Mouse (Mus musculus): ENCODE results near the gene Psmd7.

Gene Psmd7

GRCm38 (mm10) chr8:107577640-107578039 is 10.6 kb downstream of the Psmd7 start:
- no peak for DNase-seq

GRCm38 (mm10) chr8:107576702-107577101 is 11.6 kb downstream of the Psmd7 start:
- DNase-seq: peak; percentile 81

- no peak for DNase-seq
Observed at GRCm38 (mm10) chr8:107574771-107575170, 13.5 kb downstream of the Psmd7 start.

GRCm38 (mm10) chr8:107572497-107572896 is 15.8 kb downstream of the Psmd7 start:
- peak; percentile 71 for DNase-seq

GRCm38 (mm10) chr8:107571486-107572135 is 16.7 kb downstream of the Psmd7 start:
- DNase-seq: peak; percentile 17

DNA sequence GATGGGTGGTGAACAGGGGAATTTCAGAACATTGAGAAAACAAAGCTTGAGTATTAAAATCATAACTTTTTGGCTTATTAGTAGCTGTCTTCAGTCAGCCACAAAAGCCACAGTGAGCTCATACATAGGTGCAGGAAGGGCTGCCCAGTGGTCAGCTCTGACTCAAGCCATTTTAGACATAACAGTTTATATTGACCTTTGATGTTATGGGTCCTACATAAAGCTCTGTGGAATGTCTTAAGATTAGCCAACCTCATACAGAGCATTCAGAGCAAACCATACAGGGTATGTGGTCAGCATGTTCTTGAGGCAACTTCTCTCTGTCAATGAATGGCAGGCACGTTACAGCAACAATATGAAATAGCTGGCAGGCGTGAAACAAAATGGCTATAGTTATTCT is 17.2 kb downstream of the Psmd7 start:
- DNase-seq: no peak

DNA sequence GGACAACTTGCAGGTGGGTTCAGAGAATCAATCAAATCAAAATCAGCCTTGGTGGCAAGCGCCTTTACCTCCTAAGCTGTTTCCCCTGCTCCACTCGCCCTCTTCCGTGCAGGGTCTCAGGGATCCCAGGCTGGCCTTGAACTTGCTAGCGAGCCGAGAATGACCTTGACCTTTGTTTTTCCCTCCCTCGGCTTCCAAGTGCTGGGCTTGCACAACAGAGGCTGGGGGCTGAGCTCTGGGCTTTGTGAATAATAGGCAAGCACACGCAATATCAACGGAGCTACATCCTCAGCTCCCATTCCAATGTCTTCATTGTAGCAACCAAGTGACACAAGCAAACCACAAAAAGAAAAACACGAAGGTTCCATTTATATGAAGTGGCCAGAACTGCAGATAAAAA is 26.1 kb downstream of the Psmd7 start:
- no peak for DNase-seq

GRCm38 (mm10) chr8:107560820-107561536 is 27.3 kb downstream of the Psmd7 start:
- DNase-seq: no peak

DNA sequence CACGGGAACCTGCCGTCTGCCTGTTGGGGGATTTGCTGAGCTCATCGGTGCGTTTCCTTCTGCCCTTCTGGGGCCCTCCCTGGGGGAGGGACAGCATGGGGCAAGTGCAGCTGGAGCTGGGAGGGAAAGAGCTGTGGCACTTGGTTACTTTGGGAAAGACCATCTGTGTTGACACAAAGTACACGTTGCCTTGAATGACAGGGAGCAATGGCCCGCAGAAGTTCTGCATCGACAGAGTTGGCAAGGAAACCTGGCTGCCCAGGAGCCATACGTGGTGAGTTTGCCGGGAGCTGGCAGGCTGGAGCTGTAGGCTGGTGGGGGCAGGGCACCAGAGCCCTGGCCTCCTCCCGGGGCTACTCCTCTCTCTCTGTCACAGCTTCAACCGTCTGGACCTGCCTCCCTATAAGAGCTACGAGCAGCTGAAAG is 31.7 kb downstream of the Psmd7 start:
- DNase-seq: no peak

GRCm38 (mm10) chr8:107555231-107555630 is 33.0 kb downstream of the Psmd7 start:
- DNase-seq: no peak

DNA sequence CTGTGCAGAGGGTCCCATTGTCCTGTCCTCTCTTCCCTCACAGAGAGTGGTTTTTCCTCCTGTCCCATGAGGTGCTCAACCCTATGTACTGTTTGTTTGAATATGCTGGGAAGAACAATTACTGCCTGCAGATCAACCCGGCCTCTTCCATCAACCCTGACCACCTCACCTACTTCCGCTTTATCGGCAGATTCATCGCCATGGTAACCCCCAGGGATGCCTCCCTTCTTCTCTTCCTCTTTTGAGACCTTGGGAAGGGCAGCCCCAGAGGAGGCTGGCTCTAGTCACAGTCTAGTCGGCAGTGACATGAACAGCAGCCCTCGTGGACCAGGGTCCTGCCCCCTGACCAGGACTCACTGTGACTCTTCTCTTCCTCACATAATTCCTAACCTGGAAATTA is 36.0 kb downstream of the Psmd7 start:
- no peak for DNase-seq

- no peak for DNase-seq
Observed at GRCm38 (mm10) chr8:107546817-107547216, 41.4 kb downstream of the Psmd7 start.

DNA sequence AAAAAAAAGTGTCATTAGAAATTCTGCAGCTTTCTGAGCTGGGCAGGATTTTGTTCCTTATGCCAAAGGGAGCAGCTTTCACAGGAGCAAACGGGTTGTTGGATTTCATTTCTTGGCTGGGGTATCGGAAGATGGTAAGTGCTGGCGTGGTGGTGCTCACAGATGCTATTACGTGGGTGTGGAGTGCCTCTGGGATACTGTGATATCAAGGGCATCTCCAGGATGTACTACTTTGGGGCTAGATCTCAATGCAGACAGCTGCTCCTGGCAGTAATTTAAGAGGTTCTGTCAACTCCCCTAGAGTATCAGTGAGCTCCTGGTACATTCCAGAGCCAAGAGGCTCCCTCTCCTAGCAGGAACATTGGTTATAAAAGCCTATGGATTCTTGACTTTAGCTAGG is 42.1 kb downstream of the Psmd7 start:
- DNase-seq: no peak

- no peak for DNase-seq
Observed at GRCm38 (mm10) chr8:107545621-107546152, 42.6 kb downstream of the Psmd7 start.

DNA sequence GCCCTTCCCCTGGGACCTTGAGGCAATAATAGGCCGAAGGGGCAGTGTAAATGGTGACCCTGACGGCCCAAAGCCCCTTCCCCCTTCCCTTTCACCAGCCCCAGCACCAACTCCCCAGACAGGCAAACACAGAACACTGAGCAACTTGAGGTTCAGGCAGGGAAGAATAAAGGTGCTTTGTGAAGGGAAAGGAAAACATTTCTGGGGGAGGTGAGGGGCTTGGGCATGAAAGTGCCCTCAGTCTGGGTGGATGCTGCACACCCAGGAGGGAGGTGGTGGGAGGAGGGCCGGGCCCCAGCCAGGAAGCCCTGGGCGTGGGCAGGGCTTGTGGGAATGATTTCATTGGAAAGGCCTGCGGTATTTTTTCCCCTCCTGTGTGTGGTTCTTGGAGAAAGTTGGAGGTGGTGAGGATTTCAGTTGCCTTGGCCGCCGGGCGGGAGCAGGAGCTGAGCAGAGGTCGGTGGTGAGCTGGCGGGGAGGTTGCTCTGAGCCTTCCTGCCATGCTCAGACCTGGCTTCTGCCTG is 43.6 kb downstream of the Psmd7 start:
- DNase-seq: no peak

GRCm38 (mm10) chr8:107544211-107544610 is 44.1 kb downstream of the Psmd7 start:
- no peak for DNase-seq

DNA sequence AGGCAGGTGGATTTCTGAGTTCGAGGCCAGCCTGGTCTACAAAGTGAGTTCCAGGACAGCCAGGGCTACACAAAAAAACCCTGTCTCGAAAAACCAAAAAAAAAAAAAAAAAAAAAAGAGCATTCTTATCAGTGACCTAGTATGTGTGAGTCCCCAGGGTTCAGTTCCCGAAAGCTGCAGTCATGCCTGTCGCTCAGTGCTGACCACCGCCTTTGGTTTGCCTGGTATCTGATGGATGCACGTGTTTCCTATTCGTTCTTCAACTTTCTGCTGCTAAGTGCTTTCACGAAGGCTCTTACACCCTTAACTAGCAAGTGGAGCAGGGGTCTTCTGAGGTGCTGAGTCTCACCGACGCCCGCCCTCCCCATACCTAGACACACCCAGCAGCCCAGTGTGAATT is 44.5 kb downstream of the Psmd7 start:
- no peak for DNase-seq

DNA sequence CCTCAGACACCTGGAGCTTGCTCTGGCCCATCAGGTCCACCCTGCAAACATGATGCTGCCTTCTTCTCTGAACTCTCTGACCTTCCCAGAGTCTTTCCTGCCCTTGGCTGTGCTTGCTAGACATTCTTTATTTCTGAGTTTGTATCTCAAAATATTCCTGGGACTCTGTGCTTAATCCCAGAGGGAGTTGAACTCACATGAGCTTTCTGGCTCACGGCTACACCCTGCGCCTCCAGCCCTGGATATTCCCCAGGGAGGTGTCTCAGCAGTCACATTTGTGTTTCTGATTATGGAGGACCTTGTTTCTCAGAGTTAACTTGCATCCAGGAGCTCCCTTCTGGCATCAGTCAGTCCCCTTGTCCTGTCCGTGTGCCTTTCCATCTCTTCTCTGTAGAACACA is 46.1 kb downstream of the Psmd7 start:
- no peak for DNase-seq

DNA sequence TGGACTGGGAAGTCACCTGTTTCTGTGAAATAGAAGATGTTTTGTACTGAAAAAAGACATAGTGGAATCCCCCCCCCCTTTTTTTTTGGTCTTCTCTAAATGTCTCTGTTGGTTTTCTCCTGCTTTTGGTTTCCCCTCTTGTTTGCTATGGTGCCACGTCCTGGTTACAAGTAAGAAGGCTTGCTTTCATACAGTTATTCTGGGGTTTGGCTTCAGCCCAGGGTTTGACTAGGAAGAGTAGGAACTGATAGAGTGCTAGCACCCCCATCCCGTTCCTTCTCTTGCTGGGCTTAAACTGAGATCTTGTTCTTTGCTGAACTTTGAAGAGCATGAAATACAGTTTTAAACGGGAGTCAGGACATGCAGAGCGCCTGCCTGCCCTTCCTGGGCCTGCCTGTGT is 46.9 kb downstream of the Psmd7 start:
- DNase-seq: no peak

- no peak for DNase-seq
Observed at GRCm38 (mm10) chr8:107540623-107541022, 47.6 kb downstream of the Psmd7 start.

- no peak for DNase-seq
Observed at GRCm38 (mm10) chr8:107537472-107537871, 50.8 kb downstream of the Psmd7 start.
